Mouse (Mus musculus) neural tube, embryonic 12.5 days (tissue): ENCODE measurements around the gene Lrp1. TPM values are rescaled to one million over a fixed set of nuclear protein-coding genes. Genes with fewer than 3 reads are reported as not detected.

Experiments
- ATAC-seq: fragments of 200-750 bp; cut with Nextera tagmentation; 2 replicates; pipeline ENCODE4 v1.8.0; 2017; ENCODE audit warnings: low read depth, mild to moderate bottlenecking, moderate TSS enrichment, moderate library complexity; ENCODE audit not compliant: low FRiP score
- H3K27ac ChIP-seq: fragments of 300-500 bp; sonication (generic); 2 replicates; pipeline ENCODE4 v1.5.1; 2016
- H3K27me3 ChIP-seq: fragments of 300-500 bp; sonication (generic); replicated peaks from 2 replicates; pipeline ENCODE4 v1.6.1; 2016; ENCODE audit warnings: mild to moderate bottlenecking
- H3K36me3 ChIP-seq: fragments of 300-500 bp; sonication (generic); 2 replicates; pipeline ENCODE4 v1.6.1; 2016; ENCODE audit warnings: mild to moderate bottlenecking
- H3K4me1 ChIP-seq: fragments of 300-500 bp; sonication (generic); 2 replicates; pipeline ENCODE4 v1.6.1; 2016
- H3K4me2 ChIP-seq: fragments of 300-500 bp; sonication (generic); replicated peaks from 2 replicates; pipeline ENCODE4 v1.6.1; 2016; ENCODE audit warnings: mild to moderate bottlenecking
- H3K4me3 ChIP-seq: fragments of 300-500 bp; sonication (generic); 2 replicates; pipeline ENCODE4 v1.5.1; 2016
- H3K9ac ChIP-seq: fragments of 300-500 bp; sonication (generic); 2 replicates; pipeline ENCODE4 v1.6.1; 2016; ENCODE audit warnings: mild to moderate bottlenecking
- H3K9me3 ChIP-seq: fragments of 300-500 bp; sonication (generic); 2 replicates; pipeline ENCODE4 v1.6.1; 2016; ENCODE audit warnings: mild to moderate bottlenecking
- WGBS: fragments of 180-500 bp; shearing (Covaris S2); methylation state at CpG from one replicate; pipeline ENCODE4 v1.1.7; 2016; 5-methylcytosine and 5-hydroxymethylcytosine counted together
- polyA plus RNA-seq: library from polyadenylated mRNA; unstranded; fragments of >200 nt; fragmentation: Nextera tagmentation; extraction: Ambion mirVana; gene quantifications from 2 replicates; pipeline ENCODE4 v1.2.1, GENCODE M21; 2016

Lrp1 gene
- polyA plus RNA-seq, 1 experiment from 2014 or later = 96.0 TPM

- Histone ChIP-seq H3K36me3 (peaks cover 94% of the 10 kb centered on the region), H3K4me1 (peaks cover 12% of the 10 kb centered on the region), H3K27me3 (no peaks in the 10 kb centered on the region), H3K4me3 (no peak overlapping the region), H3K9me3 (no peaks in the 10 kb centered on the region), H3K27ac (no peak overlapping the region), H3K4me2 (no peak overlapping the region), H3K9ac (no peak overlapping the region)
- no peak for ATAC-seq
These were observed 59.8 kb downstream of the Lrp1 start for GRCm38 (mm10) chr10:127561145-127561544.

GRCm38 (mm10) chr10:127557397-127557796 lies 63.6 kb downstream of the Lrp1 start:
- ATAC-seq = no peak
- H3K9ac ChIP-seq = no peak overlapping the region
- H3K4me2 ChIP-seq = no peak overlapping the region
- peaks cover 100% of the 10 kb centered on the region for H3K36me3 ChIP-seq
- WGBS = 93% methylated on average over 13 of the region's 13 CpGs
- no peaks in the 10 kb centered on the region for H3K27me3 ChIP-seq
- H3K4me3 ChIP-seq = no peak overlapping the region
- H3K9me3 ChIP-seq = no peaks in the 10 kb centered on the region
- H3K4me1 ChIP-seq = no peaks in the 10 kb centered on the region
- no peak overlapping the region for H3K27ac ChIP-seq

GRCm38 (mm10) chr10:127555703-127556102 lies 65.2 kb downstream of the Lrp1 start:
- Histone ChIP-seq H3K36me3 (peaks cover 100% of the 10 kb centered on the region), H3K4me1 (no peaks in the 10 kb centered on the region), H3K4me3 (no peak overlapping the region), H3K4me2 (no peak overlapping the region), H3K9me3 (no peaks in the 10 kb centered on the region), H3K27ac (peak overlapping the region; percentile 37; the same call in 1 of the 2 replicates), H3K9ac (no peak overlapping the region), H3K27me3 (no peaks in the 10 kb centered on the region)
- ATAC-seq = no peak
- WGBS = 56% methylated on average over 18 of the region's 18 CpGs

GRCm38 (mm10) chr10:127549892-127550291 lies 71.1 kb downstream of the Lrp1 start:
- no peak overlapping the region for H3K4me3 ChIP-seq
- H3K4me1 ChIP-seq = no peaks in the 10 kb centered on the region
- H3K36me3 ChIP-seq = peaks cover 100% of the 10 kb centered on the region
- H3K27ac ChIP-seq = no peak overlapping the region
- H3K27me3 ChIP-seq = no peaks in the 10 kb centered on the region
- ATAC-seq = no peak
- H3K4me2 ChIP-seq = no peak overlapping the region
- no peaks in the 10 kb centered on the region for H3K9me3 ChIP-seq
- no peak overlapping the region for H3K9ac ChIP-seq
- 89% methylated on average over 17 of the region's 17 CpGs for WGBS

- H3K36me3 ChIP-seq = peaks cover 99% of the 10 kb centered on the region
- 97% methylated on average over 15 of the region's 15 CpGs for WGBS
- no peaks in the 10 kb centered on the region for H3K4me1 ChIP-seq
- no peak overlapping the region for H3K27ac ChIP-seq
- H3K4me2 ChIP-seq = no peak overlapping the region
- ATAC-seq = no peak
- no peak overlapping the region for H3K4me3 ChIP-seq
- no peaks in the 10 kb centered on the region for H3K9me3 ChIP-seq
- H3K27me3 ChIP-seq = no peaks in the 10 kb centered on the region
- H3K9ac ChIP-seq = no peak overlapping the region
These were observed 72.7 kb downstream of the Lrp1 start for GRCm38 (mm10) chr10:127548236-127548635.

GRCm38 (mm10) chr10:127546505-127546904 lies 74.4 kb downstream of the Lrp1 start:
- no peak overlapping the region for H3K9ac ChIP-seq
- H3K27me3 ChIP-seq = no peaks in the 10 kb centered on the region
- peaks cover 99% of the 10 kb centered on the region for H3K36me3 ChIP-seq
- no peak overlapping the region for H3K4me3 ChIP-seq
- no peak for ATAC-seq
- H3K27ac ChIP-seq = no peak overlapping the region
- no peak overlapping the region for H3K4me2 ChIP-seq
- H3K9me3 ChIP-seq = no peaks in the 10 kb centered on the region
- WGBS = 91% methylated on average over 7 of the region's 7 CpGs
- no peaks in the 10 kb centered on the region for H3K4me1 ChIP-seq

GRCm38 (mm10) chr10:127544375-127544774 lies 76.6 kb downstream of the Lrp1 start:
- no peak for ATAC-seq
- no peak overlapping the region for H3K9ac ChIP-seq
- no peak overlapping the region for H3K27ac ChIP-seq
- no peaks in the 10 kb centered on the region for H3K9me3 ChIP-seq
- peaks cover 97% of the 10 kb centered on the region for H3K36me3 ChIP-seq
- 95% methylated on average over 20 of the region's 20 CpGs for WGBS
- no peak overlapping the region for H3K4me2 ChIP-seq
- no peaks in the 10 kb centered on the region for H3K4me1 ChIP-seq
- H3K27me3 ChIP-seq = no peaks in the 10 kb centered on the region
- H3K4me3 ChIP-seq = no peak overlapping the region

- Histone ChIP-seq H3K9ac (no peak overlapping the region), H3K4me1 (no peaks in the 10 kb centered on the region), H3K4me2 (no peak overlapping the region), H3K27me3 (no peaks in the 10 kb centered on the region), H3K36me3 (peaks cover 97% of the 10 kb centered on the region), H3K27ac (no peak overlapping the region), H3K9me3 (no peaks in the 10 kb centered on the region), H3K4me3 (no peak overlapping the region)
- ATAC-seq = no peak
- WGBS = 83% methylated on average over 3 of the region's 3 CpGs
These were observed 77.0 kb downstream of the Lrp1 start for GRCm38 (mm10) chr10:127543916-127544315.

GRCm38 (mm10) chr10:127542720-127543119 lies 78.2 kb downstream of the Lrp1 start:
- H3K27ac ChIP-seq = no peak overlapping the region
- no peak overlapping the region for H3K4me3 ChIP-seq
- no peak overlapping the region for H3K9ac ChIP-seq
- peaks cover 1% of the 10 kb centered on the region; the same call in 1 of the 2 replicates for H3K4me1 ChIP-seq
- WGBS = 34% methylated on average over 6 of the region's 6 CpGs
- no peak overlapping the region for H3K4me2 ChIP-seq
- no peaks in the 10 kb centered on the region for H3K9me3 ChIP-seq
- H3K36me3 ChIP-seq = peaks cover 94% of the 10 kb centered on the region
- no peak for ATAC-seq
- H3K27me3 ChIP-seq = no peaks in the 10 kb centered on the region

GRCm38 (mm10) chr10:127542084-127542483 lies 78.9 kb downstream of the Lrp1 start:
- Histone ChIP-seq H3K36me3 (peaks cover 87% of the 10 kb centered on the region), H3K9ac (no peak overlapping the region), H3K9me3 (no peaks in the 10 kb centered on the region), H3K4me3 (no peak overlapping the region), H3K27me3 (no peaks in the 10 kb centered on the region), H3K4me2 (no peak overlapping the region), H3K27ac (no peak overlapping the region), H3K4me1 (peaks cover 5% of the 10 kb centered on the region; the same call in 1 of the 2 replicates)
- no peak for ATAC-seq
- WGBS = 90% methylated on average over 13 of the region's 13 CpGs

GRCm38 (mm10) chr10:127541510-127541909 lies 79.4 kb downstream of the Lrp1 start:
- no peak overlapping the region for H3K9ac ChIP-seq
- peaks cover 10% of the 10 kb centered on the region for H3K4me1 ChIP-seq
- H3K36me3 ChIP-seq = peaks cover 82% of the 10 kb centered on the region
- no peak overlapping the region for H3K27ac ChIP-seq
- ATAC-seq = no peak
- no peak overlapping the region for H3K4me2 ChIP-seq
- WGBS = 92% methylated on average over 8 of the region's 8 CpGs
- no peaks in the 10 kb centered on the region for H3K9me3 ChIP-seq
- peaks cover under 1% of the 10 kb centered on the region for H3K27me3 ChIP-seq
- no peak overlapping the region for H3K4me3 ChIP-seq

GRCm38 (mm10) chr10:127537854-127538583 lies 82.9 kb downstream of the Lrp1 start:
- no peak overlapping the region for H3K4me2 ChIP-seq
- H3K4me3 ChIP-seq = no peak overlapping the region
- H3K27me3 ChIP-seq = peaks cover 36% of the 10 kb centered on the region
- no peak for ATAC-seq
- H3K36me3 ChIP-seq = peaks cover 48% of the 10 kb centered on the region
- H3K27ac ChIP-seq = no peak overlapping the region
- peaks cover 40% of the 10 kb centered on the region for H3K4me1 ChIP-seq
- WGBS = 26% methylated on average over 7 of the region's 7 CpGs
- no peak overlapping the region for H3K9ac ChIP-seq
- no peaks in the 10 kb centered on the region for H3K9me3 ChIP-seq
